Mouse (Mus musculus): Measurements from ENCODE around the gene Tom1l2. TPM values are rescaled to one million over a fixed set of nuclear protein-coding genes. Genes with fewer than 3 reads are reported as not detected.

The Tom1l2 gene
- polyA plus RNA-seq, 1 experiment from 2014 or later = 19.7 TPM

- Histone ChIP-seq H3K27ac (ENCODE audit: low read length) (no peak overlapping the region), H3K9ac (replicated peaks; ENCODE audit: low read depth) (no peak overlapping the region), H3K9me3 (ENCODE audit: low read length) (no peaks in the 10 kb centered on the region), H3K4me2 (replicated peaks; ENCODE audit: low read depth, low read length) (no peak overlapping the region), H3K4me1 (ENCODE audit: insufficient read depth, low read depth, low read length) (peaks cover 25% of the 10 kb centered on the region), H3K27me3 (replicated peaks; ENCODE audit: insufficient read depth, low read length) (no peaks in the 10 kb centered on the region), H3K36me3 (ENCODE audit: insufficient read depth, low read length) (no peaks in the 10 kb centered on the region), H3K4me3 (ENCODE audit: low read depth, low read length) (no peak overlapping the region)
- TF ChIP-seq EP300 (IDR thresholded peaks at IDR 0.05) = no peak
- no peak for TF ChIP-seq CTCF (IDR thresholded peaks at IDR 0.05)
- ATAC-seq = no peak
- no peak for DNase-seq (ENCODE audit: low spot score)
- 43% methylated on average over 6 of the region's 6 CpGs for WGBS
These were observed 174.7 kb downstream of the Tom1l2 start for GRCm38 (mm10) chr11:60178005-60178404.

DNA sequence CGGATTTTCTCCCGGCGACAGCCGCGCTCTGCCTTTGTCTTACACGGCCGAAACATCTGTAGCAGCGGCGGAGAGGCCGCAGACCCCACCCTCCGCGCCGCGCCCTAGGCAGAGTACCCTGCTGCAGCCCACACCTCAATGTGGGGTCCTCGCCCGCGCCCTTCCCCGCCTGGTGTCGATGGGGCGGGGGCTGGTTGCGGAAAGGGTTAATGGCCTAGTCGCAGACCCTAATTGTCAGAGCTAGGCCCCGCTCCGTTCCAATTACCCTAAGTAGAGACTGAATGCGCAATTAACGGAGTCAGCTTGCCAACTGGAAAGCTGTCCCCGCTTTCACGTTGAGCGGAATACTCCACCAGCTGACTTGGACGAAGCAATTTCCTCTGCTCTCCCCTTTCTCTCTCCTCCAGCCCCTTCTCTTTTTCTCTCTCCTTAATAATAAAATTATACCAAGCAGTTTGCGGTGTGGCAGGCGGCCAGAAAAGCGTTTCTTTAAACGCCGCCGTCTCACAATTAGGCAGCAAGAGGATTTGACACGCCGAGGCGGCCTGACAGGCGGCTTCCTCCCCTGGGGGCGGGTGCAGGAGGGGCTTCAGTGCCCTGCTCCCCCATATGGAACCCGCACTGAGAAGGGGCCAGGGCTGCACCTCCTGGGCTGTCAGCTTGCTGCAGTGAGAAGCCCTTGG is 175.6 kb downstream of the Tom1l2 start:
- Histone ChIP-seq H3K27me3 (replicated peaks; ENCODE audit: insufficient read depth, low read length) (no peaks in the 10 kb centered on the region), H3K27ac (ENCODE audit: low read length) (peak overlapping the region; percentile 57), H3K9ac (replicated peaks; ENCODE audit: low read depth) (peak overlapping the region; percentile 35; the same call in 1 of the 2 replicates), H3K36me3 (ENCODE audit: insufficient read depth, low read length) (no peaks in the 10 kb centered on the region), H3K9me3 (ENCODE audit: low read length) (no peaks in the 10 kb centered on the region), H3K4me1 (ENCODE audit: insufficient read depth, low read depth, low read length) (peaks cover 25% of the 10 kb centered on the region), H3K4me3 (ENCODE audit: low read depth, low read length) (peak overlapping the region; percentile 49), H3K4me2 (replicated peaks; ENCODE audit: low read depth, low read length) (peak overlapping the region; percentile 100)
- ATAC-seq (no peak), DNase-seq (ENCODE audit: low spot score) (peak; percentile 47)
- TF ChIP-seq EP300 (IDR thresholded peaks at IDR 0.05) (no peak), CTCF (IDR thresholded peaks at IDR 0.05) (no peak)
- WGBS = 6% methylated on average over 36 of the region's 42 CpGs

Small RNA genes within 50 kb of the gene (microRNA-seq; reads per million reads assigned to microRNA genes)
- not detected for gene Gm27711
- gene Mir6921 = 1.2 reads per million
- gene Mir6922 = not detected

Other genes with a start within 250 kb of the Tom1l2 start
- gene Rai1, start 247.9 kb downstream of the Tom1l2 start, polyA plus RNA-seq (2015; fragmentation: Nextera tagmentation; extraction: Ambion mirVana) = 13.5 and 16.2 TPM in 2 replicates
- gene Srebf1, start 130.3 kb downstream of the Tom1l2 start, polyA plus RNA-seq (2015; fragmentation: Nextera tagmentation; extraction: Ambion mirVana) = 61.7 and 70.1 TPM in 2 replicates
- 16.8 and 18.0 TPM in 2 replicates for gene Drc3, start 424 bp upstream of the Tom1l2 start, polyA plus RNA-seq (2015; fragmentation: Nextera tagmentation; extraction: Ambion mirVana)
- gene Gid4, start 64.2 kb upstream of the Tom1l2 start, polyA plus RNA-seq (2015; fragmentation: Nextera tagmentation; extraction: Ambion mirVana) = 12.6 and 15.4 TPM in 2 replicates
- 24.1 and 24.7 TPM in 2 replicates for gene Atpaf2, start 65.6 kb upstream of the Tom1l2 start, polyA plus RNA-seq (2015; fragmentation: Nextera tagmentation; extraction: Ambion mirVana)
- 48.6 and 49.1 TPM in 2 replicates for gene Drg2, start 101.7 kb upstream of the Tom1l2 start, polyA plus RNA-seq (2015; fragmentation: Nextera tagmentation; extraction: Ambion mirVana)
- gene Myo15, start 116.4 kb upstream of the Tom1l2 start, polyA plus RNA-seq (2015; fragmentation: Nextera tagmentation; extraction: Ambion mirVana) = 0.12 and 0.21 TPM in 2 replicates
- 36.5 and 40.5 TPM in 2 replicates for gene Alkbh5, start 183.5 kb upstream of the Tom1l2 start, polyA plus RNA-seq (2015; fragmentation: Nextera tagmentation; extraction: Ambion mirVana)